Mouse (Mus musculus): ENCODE data around the gene Psen2.

The Psen2 gene

DNA sequence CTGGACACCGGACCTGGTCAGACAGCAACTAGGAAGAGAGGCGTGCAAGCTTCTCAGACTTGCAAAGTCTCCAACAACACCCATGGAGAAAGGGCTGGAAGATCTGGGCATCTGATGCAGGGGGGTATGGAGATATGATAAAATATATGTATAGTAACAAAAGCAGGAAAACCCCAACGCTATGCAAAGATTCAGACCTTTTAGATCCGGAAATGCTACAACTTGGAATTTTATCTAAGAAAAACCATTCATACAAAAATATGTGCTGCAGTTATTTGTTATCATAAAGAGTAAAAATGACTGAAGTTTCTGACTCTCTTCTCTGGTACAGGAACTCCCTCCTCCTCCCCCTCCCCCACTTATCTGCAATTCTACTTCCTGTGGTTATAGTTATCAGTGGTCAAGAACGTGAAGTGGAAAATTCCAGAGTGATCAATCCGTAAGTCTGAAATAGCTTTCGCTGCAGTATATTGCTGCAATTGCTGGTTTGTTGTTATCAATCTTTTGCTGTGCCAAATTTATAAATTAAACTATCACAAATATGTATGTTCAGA, 14.6 kb downstream of the Psen2 start:
- DNase-seq, result no peak

- DNase-seq, result no peak
Measured at GRCm38 (mm10) chr1:180247901-180248300, 15.3 kb downstream of the Psen2 start.

- no peak for DNase-seq
Measured at GRCm38 (mm10) chr1:180245741-180246507, 17.3 kb downstream of the Psen2 start.

DNA sequence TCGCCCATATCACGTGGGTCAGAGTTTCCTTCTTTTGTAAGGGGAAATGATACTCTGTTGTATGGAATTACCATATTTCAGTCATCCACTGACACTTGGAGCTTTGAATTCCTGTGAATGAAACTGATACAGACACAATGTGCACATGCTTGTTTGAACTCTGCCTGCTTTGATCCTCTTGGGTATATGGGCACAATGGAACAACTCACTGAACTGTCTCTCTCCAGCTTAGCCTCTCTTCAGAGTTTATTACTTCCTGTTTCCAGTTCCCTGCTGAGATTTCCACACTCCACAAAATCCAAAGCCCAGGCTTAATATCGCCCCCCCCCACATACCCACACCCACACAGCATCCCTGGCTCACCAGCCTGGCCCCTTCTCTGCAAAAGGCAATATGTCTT, 31.5 kb downstream of the Psen2 start:
- no peak for DNase-seq

DNA sequence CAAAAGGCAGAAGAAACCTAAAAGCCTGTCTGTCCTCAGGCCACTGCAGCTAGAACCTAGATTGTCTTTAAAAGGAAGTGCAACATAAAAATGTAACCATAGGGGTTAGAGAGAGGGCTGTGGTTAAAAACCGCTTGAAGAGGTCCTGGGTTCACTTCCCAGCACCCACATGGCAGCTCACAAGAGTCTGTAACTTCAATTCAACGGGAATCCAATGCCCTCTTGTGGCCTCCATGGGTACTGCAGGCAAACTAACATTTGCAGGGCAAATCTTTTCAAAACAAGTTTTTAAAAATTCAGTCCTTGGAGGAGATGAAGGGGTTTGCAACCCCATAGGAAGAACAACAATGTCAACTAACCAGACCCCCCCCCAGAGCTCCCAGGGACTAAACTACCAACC, 32.7 kb downstream of the Psen2 start:
- DNase-seq, result peak in 1 of 2 experiments; percentile 28

GRCm38 (mm10) chr1:180229906-180230305, 33.3 kb downstream of the Psen2 start:
- DNase-seq, result no peak

GRCm38 (mm10) chr1:180228854-180229253, 34.4 kb downstream of the Psen2 start:
- DNase-seq, result no peak

GRCm38 (mm10) chr1:180226766-180227165, 36.5 kb downstream of the Psen2 start:
- DNase-seq, result peak in 1 of 2 experiments; percentile 12

- DNase-seq, result peak; percentile 60 to 80
Measured at GRCm38 (mm10) chr1:180226221-180226713, 37.0 kb downstream of the Psen2 start.

GRCm38 (mm10) chr1:180225500-180226220, 37.6 kb downstream of the Psen2 start:
- DNase-seq, result peak; percentile 69 to 76

- DNase-seq, result no peak
Measured at GRCm38 (mm10) chr1:180222007-180222406, 41.2 kb downstream of the Psen2 start.

GRCm38 (mm10) chr1:180220791-180221542, 42.3 kb downstream of the Psen2 start:
- no peak for DNase-seq

GRCm38 (mm10) chr1:180216541-180217276, 46.5 kb downstream of the Psen2 start:
- DNase-seq, result no peak

DNA sequence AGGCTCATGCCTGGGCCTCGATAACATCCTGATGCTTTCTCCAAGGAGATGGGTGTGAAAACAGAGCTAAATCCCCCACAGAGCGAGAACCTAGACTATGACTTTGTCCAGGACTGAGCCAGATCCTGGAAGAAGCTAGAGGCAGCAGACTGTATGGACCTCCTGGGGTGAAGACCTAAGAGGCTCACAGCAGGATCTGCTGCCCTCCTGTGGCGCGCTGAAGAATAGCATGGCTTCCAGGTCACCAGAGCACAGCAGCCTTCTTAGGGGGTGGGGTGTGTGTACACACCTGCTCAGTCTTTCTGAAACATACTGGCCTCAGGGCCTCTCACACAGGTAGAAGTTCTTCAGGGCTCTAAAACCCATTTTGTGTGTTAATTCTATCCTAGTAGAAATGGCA, 48.2 kb downstream of the Psen2 start:
- peak; percentile 63 to 64 for DNase-seq

DNA sequence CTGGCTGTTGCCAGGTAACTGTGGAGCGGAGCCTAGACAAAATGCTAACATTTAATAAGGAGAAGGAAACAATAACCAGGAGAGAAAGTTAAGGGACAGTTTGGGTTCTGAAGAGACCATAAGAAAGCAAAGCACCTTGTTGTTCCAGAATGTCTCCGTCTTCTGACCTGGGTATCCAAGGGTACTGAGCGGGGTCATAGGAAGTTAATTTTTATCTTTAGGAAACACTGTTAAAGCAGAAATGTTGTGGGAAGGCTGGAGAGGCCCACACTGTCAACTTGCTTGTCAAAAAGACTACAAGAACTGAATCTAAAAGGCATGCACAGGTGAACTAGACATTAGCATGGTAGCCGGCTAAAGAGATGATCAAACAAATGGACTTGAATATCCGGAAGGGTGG, 50.3 kb downstream of the Psen2 start:
- DNase-seq, result no peak

- DNase-seq, result no peak
Measured at GRCm38 (mm10) chr1:180210781-180211271, 52.4 kb downstream of the Psen2 start.

GRCm38 (mm10) chr1:180210031-180210432, 53.2 kb downstream of the Psen2 start:
- DNase-seq, result no peak

- no peak for DNase-seq
Measured at GRCm38 (mm10) chr1:180208370-180208769, 54.9 kb downstream of the Psen2 start.

DNA sequence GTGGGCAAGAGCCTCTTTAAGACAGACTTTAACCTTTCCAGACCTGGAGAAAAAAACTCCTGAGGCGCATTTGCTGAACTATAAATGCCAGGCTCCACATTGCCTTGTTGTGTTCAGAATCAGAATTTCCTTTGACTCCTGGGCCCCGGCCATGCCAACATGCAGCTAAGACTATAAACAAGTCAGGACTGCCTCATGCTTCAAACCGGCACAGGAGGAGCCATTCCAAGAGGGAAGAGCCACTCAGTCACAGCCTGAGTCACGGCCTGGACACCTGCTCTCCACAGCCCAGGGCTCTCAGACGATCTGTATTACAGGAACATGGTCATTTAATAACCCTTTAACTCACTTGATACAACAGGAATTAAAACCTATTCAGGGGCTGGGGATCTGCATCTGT, 62.5 kb downstream of the Psen2 start:
- no peak for DNase-seq

- no peak for DNase-seq
Measured at GRCm38 (mm10) chr1:180199715-180200050, 63.6 kb downstream of the Psen2 start.

DNA sequence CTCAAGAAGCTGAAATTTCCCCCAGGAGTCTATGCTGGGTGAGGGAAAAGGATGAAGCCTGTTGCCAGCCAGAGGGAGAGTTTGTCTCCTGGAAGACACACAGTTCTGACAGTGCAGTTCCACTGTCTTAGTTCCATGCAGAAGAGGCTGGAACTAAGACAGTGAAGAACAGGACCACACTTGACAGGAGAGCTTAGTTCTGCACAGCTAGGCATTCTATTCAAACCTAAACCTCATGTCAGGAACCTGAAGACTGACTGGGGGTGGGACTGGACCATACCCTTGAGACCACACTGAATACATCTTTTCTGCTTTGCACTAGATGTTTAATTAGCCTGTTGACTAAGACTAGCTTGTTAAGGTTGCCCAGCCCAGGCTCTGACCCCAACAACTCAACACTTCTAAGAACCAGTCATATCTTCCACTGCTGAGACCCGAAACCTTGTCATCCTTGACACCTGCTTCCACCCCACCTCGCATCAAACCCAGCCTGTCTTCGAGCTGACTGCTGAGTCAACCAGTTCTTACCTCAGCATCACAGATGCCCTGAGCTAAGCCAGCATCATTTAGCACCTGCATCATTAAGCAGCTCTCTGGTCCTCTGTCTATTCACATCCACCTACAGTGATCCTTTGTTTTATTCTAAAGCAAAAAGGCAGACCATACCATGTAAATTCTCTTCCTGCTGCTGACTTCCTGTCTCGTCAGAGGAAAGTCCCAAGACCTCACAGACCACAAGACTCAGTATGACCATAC, 64.1 kb downstream of the Psen2 start, which contains the start of gene Coq8a:
Gene Coq8a, minus strand, starts transcription at position 644 of the 756 bp plus-strand sequence.
- DNase-seq, result no peak

All from thymus, postnatal 36 days (tissue).